Mouse (Mus musculus) WW6 (cell line): ENCODE data around the gene Prr36.
"Not testable (repeated sequence)": the region's sequence is repeated elsewhere in the genome, so short reads cannot be mapped to it uniquely, and the experiment has no call there.

ENCODE experiments used
- DNase-seq: peaks from one replicate; pipeline ENCODE4 v3.0.0-alpha.2; 2013; ENCODE audit warnings: low read depth, low spot score

Prr36 gene

GRCm38 (mm10) chr8:4216791-4217621, at the start of gene Prr36:
Gene Prr36 (minus strand): TSS chr8:4217459.
- peak; percentile 75 for DNase-seq

GRCm38 (mm10) chr8:4265160-4265914, 48.1 kb upstream of the Prr36 start:
- no peak for DNase-seq

GRCm38 (mm10) chr8:4263105-4263791, 46.0 kb upstream of the Prr36 start:
- DNase-seq = no peak

GRCm38 (mm10) chr8:4259805-4260170, 42.5 kb upstream of the Prr36 start:
- no peak for DNase-seq

- peak; percentile 93 for DNase-seq
These were observed 42.0 kb upstream of the Prr36 start, which contains the start of gene Ctxn1 for GRCm38 (mm10) chr8:4259125-4259804. Gene Ctxn1 (minus strand): TSS chr8:4259274.

GRCm38 (mm10) chr8:4258678-4259077, 41.4 kb upstream of the Prr36 start:
- no peak for DNase-seq

GRCm38 (mm10) chr8:4258233-4258632, 41.0 kb upstream of the Prr36 start:
- DNase-seq = no peak

- no peak for DNase-seq
These were observed 40.1 kb upstream of the Prr36 start for GRCm38 (mm10) chr8:4257350-4257749.

GRCm38 (mm10) chr8:4256911-4257310, 39.7 kb upstream of the Prr36 start:
- DNase-seq = no peak

- not testable (repeated sequence) for DNase-seq
These were observed 38.2 kb upstream of the Prr36 start for GRCm38 (mm10) chr8:4255471-4255870.

- DNase-seq = no peak
These were observed 36.7 kb upstream of the Prr36 start for GRCm38 (mm10) chr8:4254001-4254400.

GRCm38 (mm10) chr8:4252934-4253841, 35.9 kb upstream of the Prr36 start, which contains the start of gene Snapc2:
Gene Snapc2 (plus strand): TSS chr8:4253080.
- peak; percentile 96 for DNase-seq

GRCm38 (mm10) chr8:4252116-4252760, 35.0 kb upstream of the Prr36 start:
- DNase-seq = no peak

- peak; percentile 89 for DNase-seq
These were observed 33.2 kb upstream of the Prr36 start for GRCm38 (mm10) chr8:4250306-4250970.

- no peak for DNase-seq
These were observed 32.0 kb upstream of the Prr36 start for GRCm38 (mm10) chr8:4249213-4249612.

- DNase-seq = no peak
These were observed 30.8 kb upstream of the Prr36 start, which contains the start of gene Tgfbr3l for GRCm38 (mm10) chr8:4247951-4248540. Gene Tgfbr3l (plus strand): TSS chr8:4248214.

- no peak for DNase-seq
These were observed 30.0 kb upstream of the Prr36 start for GRCm38 (mm10) chr8:4247241-4247640.

- DNase-seq = no peak
These were observed 28.5 kb upstream of the Prr36 start for GRCm38 (mm10) chr8:4245737-4246136.

- DNase-seq = no peak
These were observed 27.8 kb upstream of the Prr36 start for GRCm38 (mm10) chr8:4245061-4245460.
